Mouse (Mus musculus) gastrocnemius, adult 18-20 months (tissue): ENCODE results near the gene Aamp. TPM values are rescaled to one million over a fixed set of nuclear protein-coding genes. Genes with fewer than 3 reads are reported as not detected.
"Not testable (repeated sequence)": the region's sequence is repeated elsewhere in the genome, so short reads cannot be mapped to it uniquely, and the experiment has no call there.

ENCODE experiments used
- DNase-seq: peaks from one replicate; pipeline ENCODE4 v3.0.0; 2021; ENCODE audit warnings: low spot score
- long read RNA-seq, 2 experiments: library from polyadenylated mRNA; stranded (forward); transcript quantifications; one replicate each; pipeline ENCODE4 v2.0.0; 2021
- total RNA-seq, 2 experiments: library from RNA; stranded (reverse); gene quantifications; 2 replicates each; pipeline ENCODE4 v1.2.3; 2021

The Aamp gene
- total RNA-seq: 10 to 100 TPM; 74.4 to 77.1 TPM
- long read RNA-seq, experiment 1, transcript Aamp-201 (11 exons, 1,817 nt): major isoform, 237 of 310 reads
- long read RNA-seq, experiment 1, transcript Aamp-202 (11 exons, 1,756 nt): minor isoform, 13 of 310 reads
- long read RNA-seq, experiment 1, partial matches to known transcripts: 13 of 310 reads
- long read RNA-seq, experiment 1, other reads (novel, unspliced or antisense): 47 of 310 reads
- long read RNA-seq, experiment 2, transcript Aamp-201 (11 exons, 1,817 nt): major isoform, 209 of 315 reads
- long read RNA-seq, experiment 2, transcript Aamp-202 (11 exons, 1,756 nt): minor isoform, 18 of 315 reads
- long read RNA-seq, experiment 2, partial matches to known transcripts: 11 of 315 reads
- long read RNA-seq, experiment 2, other reads (novel, unspliced or antisense): 77 of 315 reads

GRCm38 (mm10) chr1:74284543-74285160 is at the start of gene Aamp, which contains the start of gene Pnkd:
TSS of gene Aamp (minus strand) at chr1:74284738.
TSS of gene Pnkd (plus strand) at chr1:74284930.
- DNase-seq: peak; percentile 100

DNA sequence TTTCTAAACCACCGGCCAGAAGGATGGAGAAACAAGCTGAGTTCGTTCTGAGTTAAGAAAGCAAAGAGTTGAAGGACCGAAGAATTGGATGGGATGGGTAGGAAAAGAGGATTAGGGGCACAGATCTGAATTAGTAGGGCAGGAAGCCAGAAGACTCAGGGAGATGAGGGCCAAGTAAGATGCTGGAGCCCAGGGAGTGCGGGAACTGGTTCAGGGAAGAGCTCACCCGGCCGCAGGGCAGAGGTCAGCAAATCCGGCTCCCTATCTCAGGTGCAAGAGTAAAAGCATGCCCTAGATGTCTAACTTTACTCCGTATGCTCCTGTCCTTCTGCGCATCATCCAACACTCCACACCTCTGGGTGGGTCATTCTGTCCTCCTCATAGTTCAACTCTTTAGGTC is 48.4 kb upstream of the Aamp start:
- no peak for DNase-seq

DNA sequence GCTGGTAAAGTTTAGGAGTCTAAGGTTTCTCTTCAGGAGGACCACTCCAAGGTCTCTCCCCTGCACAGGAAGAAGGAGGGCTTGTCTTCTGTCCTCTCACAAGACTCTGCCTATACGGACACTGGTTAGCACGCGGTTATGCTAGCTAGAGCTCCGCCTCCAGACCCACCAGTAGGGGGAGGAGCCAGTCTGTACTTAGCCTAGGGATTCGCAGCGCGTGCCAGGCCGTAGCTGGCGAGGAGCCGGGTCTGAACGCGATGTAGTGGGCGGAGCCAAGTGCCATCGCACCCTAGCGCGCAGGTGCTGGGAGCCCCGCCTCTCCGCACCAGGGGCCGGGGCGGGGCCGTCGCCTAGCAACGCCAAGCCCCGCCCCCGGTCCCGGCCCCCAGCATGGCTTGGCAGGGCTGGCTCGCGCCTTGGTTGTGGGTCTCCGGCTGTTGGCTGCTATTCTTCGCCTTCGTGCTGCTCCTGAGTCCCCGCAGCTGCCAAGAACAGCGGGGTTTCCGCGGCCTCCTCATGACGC is 47.8 kb upstream of the Aamp start:
- DNase-seq: peak; percentile 95

DNA sequence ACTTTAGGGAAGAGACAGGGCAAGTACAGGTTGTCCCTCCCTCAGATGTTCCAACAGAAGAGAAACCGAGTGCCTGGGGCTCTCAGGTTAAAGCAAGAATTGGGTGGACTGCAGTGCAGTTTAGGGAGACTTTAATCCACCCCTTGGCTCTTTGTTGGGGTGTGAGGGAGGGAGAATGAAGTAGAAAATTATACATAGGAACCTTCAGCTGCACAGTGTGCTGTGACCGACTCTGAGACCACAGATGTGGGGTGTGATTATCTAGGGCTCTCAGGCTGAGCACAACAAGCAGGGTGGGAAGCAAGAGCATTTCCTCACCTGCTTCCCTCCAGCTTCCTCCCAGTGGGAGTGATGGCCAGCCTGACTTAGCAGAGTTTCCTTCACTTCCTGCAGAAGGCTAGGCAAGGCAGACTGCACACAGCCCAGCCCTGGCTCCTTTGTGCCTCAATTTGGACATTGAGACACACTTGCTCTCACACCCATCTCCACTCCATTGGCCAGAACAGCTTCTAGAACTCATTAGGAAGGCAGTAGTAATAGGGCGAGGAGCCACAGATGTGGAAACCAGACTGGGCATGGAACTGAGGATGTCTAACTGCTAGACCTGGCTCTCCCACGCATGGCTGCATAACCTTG is 46.6 kb upstream of the Aamp start:
- DNase-seq: no peak

- DNase-seq: no peak
Measured at GRCm38 (mm10) chr1:74329899-74330431, 45.4 kb upstream of the Aamp start.

DNA sequence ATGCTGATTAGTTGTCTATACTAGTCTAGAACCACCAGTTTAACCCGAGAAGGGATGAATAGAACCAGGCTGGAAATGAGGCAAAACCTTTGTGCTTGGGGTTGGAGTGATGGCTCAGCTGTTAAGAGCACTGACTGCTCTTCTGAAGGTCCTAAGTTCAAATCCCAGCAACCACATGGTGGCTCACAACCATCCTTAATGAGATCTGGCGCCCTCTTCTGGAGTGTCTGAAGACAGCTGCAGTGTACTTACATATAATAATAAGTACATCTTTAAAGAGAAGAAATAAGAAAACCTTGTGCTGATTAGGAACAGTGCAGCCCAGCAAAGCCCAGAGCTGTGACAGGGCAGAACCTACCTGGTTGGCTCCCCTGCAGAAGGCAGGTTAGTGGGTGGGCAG is 42.4 kb upstream of the Aamp start:
- not testable (repeated sequence) for DNase-seq

DNA sequence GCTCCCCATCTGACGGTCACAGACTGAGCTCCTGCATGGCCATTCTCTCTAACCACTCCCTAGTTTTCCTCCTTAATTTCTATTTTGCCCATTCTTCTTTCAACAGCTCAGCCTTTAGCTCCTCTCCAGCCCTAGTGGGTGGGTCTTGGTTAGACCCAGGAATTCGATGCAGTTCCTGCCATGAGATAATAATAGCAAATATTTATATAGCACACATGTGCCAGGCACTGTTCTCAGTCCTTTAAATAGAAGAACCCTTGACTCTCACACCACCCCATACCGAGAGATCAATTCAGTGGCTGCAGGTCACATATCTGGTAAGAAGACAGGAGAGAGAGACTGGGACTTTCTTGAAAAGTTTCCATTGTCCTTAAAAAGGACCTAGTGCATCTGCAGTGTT is 36.9 kb upstream of the Aamp start:
- DNase-seq: no peak

GRCm38 (mm10) chr1:74318711-74319110 is 34.2 kb upstream of the Aamp start:
- no peak for DNase-seq

DNA sequence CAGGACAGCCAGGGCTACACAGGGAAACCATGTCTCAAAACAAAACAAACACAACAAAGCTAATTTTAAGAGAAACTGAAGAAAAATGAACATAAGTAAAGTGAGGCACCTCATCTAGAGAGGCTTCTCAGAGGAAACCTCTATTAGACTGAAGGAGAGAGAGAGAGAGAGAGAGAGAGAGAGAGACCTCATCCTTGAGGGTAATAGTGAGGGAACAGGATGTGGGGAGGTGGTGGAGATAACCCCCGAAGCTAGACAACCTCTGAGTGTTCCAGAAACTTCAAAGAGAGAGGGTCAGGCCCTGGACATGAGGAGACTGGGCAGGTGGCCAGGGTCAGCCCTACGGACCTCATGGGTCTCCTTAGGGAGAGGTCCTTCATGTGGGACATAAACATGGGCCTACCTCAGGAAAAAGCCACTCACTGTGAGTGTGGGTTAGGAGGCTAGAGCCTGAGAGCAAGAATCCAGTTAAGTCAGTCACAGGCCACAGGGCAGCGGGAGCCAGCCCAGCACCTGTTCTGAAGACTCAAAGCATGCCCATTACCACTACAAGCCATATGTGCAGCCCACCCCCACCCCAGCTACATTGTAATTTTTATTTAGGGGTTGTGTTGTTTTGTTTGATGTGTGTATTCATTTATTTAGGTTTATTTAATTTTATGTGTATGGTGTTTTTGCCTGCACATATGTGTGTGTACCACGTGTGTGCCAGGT is 31.7 kb upstream of the Aamp start:
- no peak for DNase-seq

DNA sequence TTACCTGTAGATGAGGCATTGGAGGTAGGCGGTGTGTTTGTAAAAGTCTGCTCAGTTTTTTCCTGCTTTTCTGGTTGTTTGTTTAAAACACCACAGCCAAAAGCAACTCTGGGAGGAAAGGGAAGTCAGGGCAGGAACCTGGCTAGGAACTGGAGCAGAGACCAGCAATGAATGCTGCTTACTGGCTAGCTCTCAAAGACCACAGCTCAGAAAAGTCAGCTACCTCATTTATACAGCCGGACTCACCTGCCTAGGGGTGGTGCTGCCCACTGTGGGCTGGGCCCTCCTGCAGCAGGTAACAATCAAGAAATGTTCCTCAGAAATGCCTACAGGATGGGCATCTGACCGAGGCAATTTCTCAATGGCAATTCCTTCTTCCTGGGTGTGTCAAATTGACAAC is 30.3 kb upstream of the Aamp start:
- DNase-seq: no peak

DNA sequence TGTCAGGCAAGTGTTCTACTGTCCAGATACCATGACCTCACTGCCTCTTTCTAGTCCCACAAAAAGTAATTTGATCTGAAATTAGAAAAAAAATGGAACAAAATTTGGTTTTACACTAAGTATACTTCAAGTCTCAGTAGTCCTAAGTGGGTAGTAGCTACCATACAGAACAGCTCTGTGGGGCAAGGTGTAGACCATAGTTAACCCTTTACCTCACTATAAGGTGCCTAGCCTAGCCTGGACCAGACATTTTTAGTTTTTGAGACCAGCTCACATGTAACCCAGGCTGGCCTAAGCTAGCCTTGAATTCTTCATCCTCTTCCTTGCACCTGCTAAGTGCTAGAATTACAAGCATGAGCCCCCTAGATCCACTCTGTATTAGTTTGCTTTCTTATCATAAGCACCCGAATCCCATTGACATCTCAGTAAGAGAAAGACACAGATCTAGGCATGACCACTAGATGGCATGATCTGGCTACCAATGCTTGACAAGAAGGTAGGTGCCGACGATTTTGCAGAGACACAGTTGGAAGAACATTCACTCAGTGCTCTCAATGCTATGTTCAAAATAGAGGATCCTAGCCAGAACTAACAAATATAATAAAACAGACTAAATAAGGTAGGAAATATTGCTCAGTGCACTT is 28.6 kb upstream of the Aamp start:
- DNase-seq: peak; percentile 83

- no peak for DNase-seq
Measured at GRCm38 (mm10) chr1:74309767-74310166, 25.2 kb upstream of the Aamp start.

GRCm38 (mm10) chr1:74308001-74308964 is 23.7 kb upstream of the Aamp start:
- DNase-seq: no peak

DNA sequence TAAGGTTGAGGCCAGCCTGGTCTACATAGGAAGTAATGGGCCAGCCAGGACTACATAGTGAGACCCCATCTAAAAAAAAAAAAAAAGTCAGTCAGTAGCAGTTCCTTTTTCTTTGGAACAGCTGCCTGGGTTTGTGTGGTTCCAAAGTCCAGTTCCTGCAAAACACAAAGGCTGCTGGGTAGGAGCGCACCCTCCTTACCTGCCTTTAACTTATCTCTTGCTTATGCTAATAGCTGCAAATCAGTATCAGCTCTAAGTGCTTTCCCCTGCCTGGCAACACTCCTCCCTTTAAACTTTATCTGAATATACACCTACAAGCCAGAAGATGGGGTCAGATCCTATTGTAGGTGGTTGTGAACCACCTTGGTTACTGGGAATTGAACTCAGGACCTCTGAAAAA is 22.6 kb upstream of the Aamp start:
- DNase-seq: no peak

DNA sequence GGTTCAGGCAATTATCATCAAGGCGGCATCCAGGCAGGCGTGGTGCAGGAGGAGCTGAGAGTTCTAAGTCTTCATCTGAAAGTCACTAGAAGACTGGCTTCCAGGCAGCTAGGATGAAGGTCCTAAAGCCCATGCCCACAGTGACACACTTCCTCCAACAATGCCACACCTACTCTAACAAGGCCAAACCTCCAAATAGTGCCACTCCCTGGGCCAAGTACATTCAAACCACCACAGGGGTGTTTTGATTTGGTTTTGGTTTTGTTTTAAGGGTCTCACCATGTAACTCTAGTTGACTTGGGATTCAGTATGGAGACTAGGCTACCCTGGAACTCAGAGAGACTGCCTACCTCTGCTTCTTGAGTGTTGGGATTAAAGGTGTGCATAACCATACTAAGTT is 21.0 kb upstream of the Aamp start, which contains the start of gene Tmbim1:
TSS of gene Tmbim1 (minus strand) at position 101 of the 400 bp plus-strand sequence.
- no peak for DNase-seq

DNA sequence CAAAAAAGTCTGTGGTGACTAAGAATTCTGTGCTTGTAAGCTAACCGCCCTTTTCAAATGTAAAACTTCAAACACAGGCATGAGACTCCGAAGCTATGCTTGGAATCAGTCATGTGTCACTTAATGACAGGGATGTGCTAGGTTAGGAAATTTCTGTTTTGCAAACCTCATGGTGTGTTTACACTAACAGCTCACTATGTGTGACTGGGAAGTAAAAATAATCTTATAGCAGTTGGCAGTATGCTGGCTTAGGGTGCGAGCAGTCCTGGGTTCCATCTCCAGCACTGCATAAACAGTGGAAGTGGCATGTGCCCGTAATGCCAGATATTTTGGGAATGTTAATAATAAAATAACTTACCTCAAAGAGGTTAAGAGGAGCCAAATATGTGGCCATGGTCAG is 20.4 kb upstream of the Aamp start:
- DNase-seq: no peak

- DNase-seq: no peak
Measured at GRCm38 (mm10) chr1:74304339-74304790, 19.8 kb upstream of the Aamp start.

GRCm38 (mm10) chr1:74303509-74304338 is 19.2 kb upstream of the Aamp start:
- DNase-seq: peak; percentile 82

- DNase-seq: no peak
Measured at GRCm38 (mm10) chr1:74302835-74303234, 18.3 kb upstream of the Aamp start.
